Mouse (Mus musculus) stomach, postnatal 0 days (tissue): ENCODE measurements around the gene Nubp2.

Experiments used
- CTCF ChIP-seq: IDR thresholded peaks from 2 replicates; pipeline ENCODE4 v1.5.1; 2016; ENCODE audit warnings: antibody characterized with exemption, low read depth, mild to moderate bottlenecking, moderate library complexity
- EP300 ChIP-seq: optimal IDR thresholded peaks from 2 replicates; pipeline ENCODE3; 2016; ENCODE audit warnings: antibody characterized with exemption

GRCm38 (mm10) chr17:24874989-24875388, 11.2 kb downstream of the Nubp2 start:
- no peak for TF ChIP-seq CTCF
- no peak for TF ChIP-seq EP300
